Mouse (Mus musculus): ENCODE measurements around the gene Pecr. TPM values are rescaled to one million over a fixed set of nuclear protein-coding genes. Genes with fewer than 3 reads are reported as not detected.
A peak's percentile ranks its signal among the peaks of the same experiment; 100 is the strongest.

The Pecr gene
- polyA plus RNA-seq, 1 experiment from 2014 or later: 14.0 TPM

DNA sequence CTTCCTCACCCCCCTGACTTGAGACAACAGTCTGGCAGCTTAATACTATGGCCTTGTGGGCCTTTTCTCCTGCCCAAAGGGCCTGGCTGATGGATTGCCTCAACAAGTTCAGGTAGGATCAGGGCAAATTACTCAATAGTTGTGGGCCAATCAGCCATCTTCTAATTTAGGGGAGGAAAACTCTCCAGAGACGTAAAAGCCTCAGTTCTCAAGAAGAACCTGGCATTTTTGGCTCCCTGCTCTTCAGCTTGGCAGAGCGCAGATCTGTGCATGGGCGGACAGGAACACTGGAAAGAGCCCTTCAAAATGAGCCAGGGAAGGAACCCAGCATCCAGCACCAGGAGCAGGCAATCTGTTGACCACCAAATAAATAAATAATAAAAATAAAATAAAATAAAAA, 6.0 kb downstream of the Pecr start:
- Histone ChIP-seq H3K4me3 (ENCODE audit: low read depth, low read length) (no peak overlapping the region), H3K4me1 (replicated peaks; ENCODE audit: control insufficient read depth, insufficient read depth, low read length) (no peaks in the 10 kb centered on the region), H3K9ac (ENCODE audit: low read depth, low read length) (no peak overlapping the region), H3K27me3 (ENCODE audit: control insufficient read depth, insufficient read depth, low read length) (no peaks in the 10 kb centered on the region), H3K36me3 (ENCODE audit: control insufficient read depth, insufficient read depth, low read length) (no peaks in the 10 kb centered on the region), H3K4me2 (replicated peaks; ENCODE audit: low read depth, low read length) (no peak overlapping the region), H3K27ac (ENCODE audit: low read depth, low read length) (no peak overlapping the region), H3K9me3 (ENCODE audit: control insufficient read depth, low read length) (no peaks in the 10 kb centered on the region)
- WGBS: 94% methylated on average over 3 of the region's 3 CpGs
- DNase-seq (ENCODE audit: low spot score) (no peak), ATAC-seq (ENCODE audit: low FRiP score) (no peak)

DNA sequence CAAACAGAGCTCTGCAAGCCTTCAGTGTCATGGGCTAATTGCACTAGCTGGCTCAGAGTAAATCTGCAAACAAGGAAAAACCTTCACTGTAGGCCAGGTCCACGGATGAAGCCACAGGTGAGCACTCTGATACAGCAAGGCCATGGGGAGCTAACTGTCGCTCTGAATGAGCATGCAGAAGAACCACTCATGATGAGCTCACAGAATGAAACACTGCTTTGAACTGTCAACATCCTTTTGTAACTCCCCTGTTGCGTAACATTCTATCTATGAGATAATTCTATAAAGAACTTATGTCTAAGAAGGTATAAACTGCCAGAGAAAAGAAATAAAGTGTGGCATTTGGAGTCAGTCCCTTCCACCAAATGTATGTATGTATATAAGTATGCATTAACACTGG, 21.0 kb downstream of the Pecr start:
- H3K27ac ChIP-seq (ENCODE audit: low read depth, low read length): no peak overlapping the region
- H3K27me3 ChIP-seq (ENCODE audit: control insufficient read depth, insufficient read depth, low read length): no peaks in the 10 kb centered on the region
- WGBS: 97% methylated on average over 3 of the region's 3 CpGs
- DNase-seq (ENCODE audit: low spot score) (no peak), ATAC-seq (ENCODE audit: low FRiP score) (no peak)
- no peaks in the 10 kb centered on the region for H3K36me3 ChIP-seq (ENCODE audit: control insufficient read depth, insufficient read depth, low read length)
- no peaks in the 10 kb centered on the region for H3K9me3 ChIP-seq (ENCODE audit: control insufficient read depth, low read length)
- H3K4me2 ChIP-seq (replicated peaks; ENCODE audit: low read depth, low read length): no peak overlapping the region
- H3K9ac ChIP-seq (ENCODE audit: low read depth, low read length): no peak overlapping the region
- no peak overlapping the region for H3K4me3 ChIP-seq (ENCODE audit: low read depth, low read length)
- H3K4me1 ChIP-seq (replicated peaks; ENCODE audit: control insufficient read depth, insufficient read depth, low read length): no peaks in the 10 kb centered on the region

DNA sequence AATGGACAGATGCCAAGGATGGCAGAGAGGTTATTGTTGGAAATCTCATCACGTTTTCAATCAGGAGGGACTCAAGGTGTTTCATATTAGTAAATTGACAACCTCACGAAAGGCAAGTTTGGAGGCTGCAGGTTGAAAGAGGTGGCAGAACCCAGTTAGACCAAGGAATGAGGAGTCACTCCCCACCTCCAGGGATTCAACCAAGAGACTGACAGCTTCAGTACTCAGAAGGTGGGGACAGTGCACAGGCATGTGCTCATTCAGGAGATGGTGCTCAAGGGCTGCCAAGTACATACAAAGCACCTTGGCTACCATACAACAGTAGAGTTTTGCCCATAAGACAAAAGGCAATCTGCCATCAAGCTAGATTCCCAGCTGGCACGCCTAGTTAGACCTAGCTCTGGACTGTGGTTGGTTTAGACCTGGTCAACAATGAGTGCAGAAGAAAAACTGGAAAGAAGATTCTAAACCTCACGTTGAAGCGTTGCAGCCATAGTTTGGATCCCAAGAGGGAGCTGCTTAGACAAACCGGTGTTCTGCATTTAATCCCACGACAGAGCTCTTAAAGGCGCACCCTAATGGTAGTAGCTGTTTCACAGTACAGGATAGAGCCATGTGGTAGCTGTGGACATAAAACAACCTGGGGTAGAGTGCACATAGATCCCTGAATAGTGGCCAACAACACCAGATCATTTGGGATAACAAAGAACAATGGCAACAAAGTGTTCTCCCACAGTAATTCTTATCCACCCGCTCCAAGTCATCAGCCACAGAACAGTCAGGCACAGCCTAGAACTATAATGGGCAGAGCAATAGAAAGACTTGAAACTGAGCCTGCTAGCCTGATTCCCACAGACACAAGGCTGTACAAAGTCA, 27.5 kb downstream of the Pecr start:
- Histone ChIP-seq H3K4me3 (ENCODE audit: low read depth, low read length) (no peak overlapping the region), H3K36me3 (ENCODE audit: control insufficient read depth, insufficient read depth, low read length) (no peaks in the 10 kb centered on the region), H3K9me3 (ENCODE audit: control insufficient read depth, low read length) (no peaks in the 10 kb centered on the region), H3K27me3 (ENCODE audit: control insufficient read depth, insufficient read depth, low read length) (no peaks in the 10 kb centered on the region), H3K4me1 (replicated peaks; ENCODE audit: control insufficient read depth, insufficient read depth, low read length) (no peaks in the 10 kb centered on the region), H3K9ac (ENCODE audit: low read depth, low read length) (no peak overlapping the region), H3K27ac (ENCODE audit: low read depth, low read length) (no peak overlapping the region), H3K4me2 (replicated peaks; ENCODE audit: low read depth, low read length) (no peak overlapping the region)
- WGBS: 88% methylated on average over 9 of the region's 9 CpGs
- no peak for DNase-seq (ENCODE audit: low spot score)
- no peak for ATAC-seq (ENCODE audit: low FRiP score)

GRCm38 (mm10) chr1:72255854-72256175, 28.3 kb downstream of the Pecr start:
- 0 out of 2 replicates have a peak overlapping the region, but pooled peaks have one; percentile 2 for H3K9ac ChIP-seq (ENCODE audit: low read depth, low read length)
- no peaks in the 10 kb centered on the region for H3K4me1 ChIP-seq (replicated peaks; ENCODE audit: control insufficient read depth, insufficient read depth, low read length)
- H3K36me3 ChIP-seq (ENCODE audit: control insufficient read depth, insufficient read depth, low read length): no peaks in the 10 kb centered on the region
- H3K27me3 ChIP-seq (ENCODE audit: control insufficient read depth, insufficient read depth, low read length): no peaks in the 10 kb centered on the region
- H3K4me3 ChIP-seq (ENCODE audit: low read depth, low read length): 0 out of 2 replicates have a peak overlapping the region, but pooled peaks have one; percentile 32
- H3K27ac ChIP-seq (ENCODE audit: low read depth, low read length): peak overlapping the region; percentile 72; the same call in 1 of the 2 replicates
- no peak for ATAC-seq (ENCODE audit: low FRiP score)
- DNase-seq (ENCODE audit: low spot score): no peak
- WGBS: 45% methylated on average over 11 of the region's 11 CpGs
- H3K9me3 ChIP-seq (ENCODE audit: control insufficient read depth, low read length): no peaks in the 10 kb centered on the region
- H3K4me2 ChIP-seq (replicated peaks; ENCODE audit: low read depth, low read length): peak overlapping the region; percentile 54; the same call in 1 of the 2 replicates

DNA sequence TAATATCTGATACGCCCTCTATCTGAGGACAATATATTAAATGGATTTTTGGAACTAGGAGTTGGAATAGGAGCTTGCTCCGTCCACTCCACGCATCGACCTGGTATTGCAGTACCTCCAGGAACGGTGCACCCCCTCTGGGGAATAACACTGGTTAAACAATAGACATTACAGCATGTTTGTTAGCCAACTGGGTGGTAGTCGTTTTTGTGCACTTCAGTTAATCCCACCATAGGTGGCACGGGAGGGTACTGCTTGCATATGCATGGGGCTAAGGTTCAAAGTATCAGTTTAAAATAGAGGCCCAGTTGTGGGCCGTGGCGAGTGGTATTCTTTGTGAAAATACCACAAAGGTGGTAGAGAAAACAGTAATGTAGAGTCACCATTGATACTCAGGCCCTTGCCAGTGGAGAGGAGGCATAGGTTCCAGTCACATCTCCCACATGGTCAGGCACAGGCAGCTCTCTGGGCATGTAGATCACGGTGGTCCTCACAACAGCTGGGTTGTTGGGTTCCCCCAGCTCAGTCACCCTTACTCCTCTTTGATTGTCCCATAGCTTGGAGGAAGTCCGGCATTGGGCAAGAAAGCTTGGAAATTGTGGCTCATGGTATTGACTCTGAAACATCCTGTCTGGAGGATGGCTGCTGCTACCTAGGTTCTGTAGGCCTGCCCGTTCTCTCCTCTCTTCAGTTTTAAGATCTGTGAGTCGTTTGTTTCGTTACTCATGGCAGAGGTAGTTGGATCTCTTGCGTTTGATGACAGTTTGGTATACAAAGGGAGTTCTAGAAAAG, 28.9 kb downstream of the Pecr start:
- Histone ChIP-seq H3K4me2 (replicated peaks; ENCODE audit: low read depth, low read length) (peak overlapping the region; percentile 54), H3K9me3 (ENCODE audit: control insufficient read depth, low read length) (no peaks in the 10 kb centered on the region), H3K4me3 (ENCODE audit: low read depth, low read length) (peak overlapping the region; percentile 32), H3K36me3 (ENCODE audit: control insufficient read depth, insufficient read depth, low read length) (no peaks in the 10 kb centered on the region), H3K27ac (ENCODE audit: low read depth, low read length) (peak overlapping the region; percentile 72), H3K4me1 (replicated peaks; ENCODE audit: control insufficient read depth, insufficient read depth, low read length) (no peaks in the 10 kb centered on the region), H3K27me3 (ENCODE audit: control insufficient read depth, insufficient read depth, low read length) (no peaks in the 10 kb centered on the region), H3K9ac (ENCODE audit: low read depth, low read length) (peak overlapping the region; percentile 52; the same call in 1 of the 2 replicates)
- ATAC-seq (ENCODE audit: low FRiP score) (peak; percentile 90), DNase-seq (ENCODE audit: low spot score) (peak; percentile 82)
- WGBS: 8% methylated on average over 15 of the region's 15 CpGs

GRCm38 (mm10) chr1:72254545-72255061, 29.5 kb downstream of the Pecr start:
- Histone ChIP-seq H3K27ac (ENCODE audit: low read depth, low read length) (peak overlapping the region; percentile 72), H3K4me1 (replicated peaks; ENCODE audit: control insufficient read depth, insufficient read depth, low read length) (no peaks in the 10 kb centered on the region), H3K36me3 (ENCODE audit: control insufficient read depth, insufficient read depth, low read length) (no peaks in the 10 kb centered on the region), H3K4me3 (ENCODE audit: low read depth, low read length) (peak overlapping the region; percentile 32), H3K27me3 (ENCODE audit: control insufficient read depth, insufficient read depth, low read length) (no peaks in the 10 kb centered on the region), H3K4me2 (replicated peaks; ENCODE audit: low read depth, low read length) (peak overlapping the region; percentile 54), H3K9ac (ENCODE audit: low read depth, low read length) (peak overlapping the region; percentile 52), H3K9me3 (ENCODE audit: control insufficient read depth, low read length) (no peaks in the 10 kb centered on the region)
- ATAC-seq (ENCODE audit: low FRiP score) (peak; percentile 93), DNase-seq (ENCODE audit: low spot score) (peak; percentile 94)
- 2% methylated on average over 35 of the region's 35 CpGs for WGBS

- Histone ChIP-seq H3K36me3 (ENCODE audit: control insufficient read depth, insufficient read depth, low read length) (no peaks in the 10 kb centered on the region), H3K9me3 (ENCODE audit: control insufficient read depth, low read length) (no peaks in the 10 kb centered on the region), H3K27me3 (ENCODE audit: control insufficient read depth, insufficient read depth, low read length) (no peaks in the 10 kb centered on the region), H3K4me2 (replicated peaks; ENCODE audit: low read depth, low read length) (peak overlapping the region; percentile 54), H3K9ac (ENCODE audit: low read depth, low read length) (no peak overlapping the region), H3K27ac (ENCODE audit: low read depth, low read length) (no peak overlapping the region), H3K4me3 (ENCODE audit: low read depth, low read length) (peak overlapping the region; percentile 32), H3K4me1 (replicated peaks; ENCODE audit: control insufficient read depth, insufficient read depth, low read length) (no peaks in the 10 kb centered on the region)
- ATAC-seq (ENCODE audit: low FRiP score) (peak; percentile 28; the same call in 1 of the 2 replicates), DNase-seq (ENCODE audit: low spot score) (no peak)
- 27% methylated on average over 11 of the region's 11 CpGs for WGBS
Measured at GRCm38 (mm10) chr1:72253881-72254491, 30.1 kb downstream of the Pecr start.

DNA sequence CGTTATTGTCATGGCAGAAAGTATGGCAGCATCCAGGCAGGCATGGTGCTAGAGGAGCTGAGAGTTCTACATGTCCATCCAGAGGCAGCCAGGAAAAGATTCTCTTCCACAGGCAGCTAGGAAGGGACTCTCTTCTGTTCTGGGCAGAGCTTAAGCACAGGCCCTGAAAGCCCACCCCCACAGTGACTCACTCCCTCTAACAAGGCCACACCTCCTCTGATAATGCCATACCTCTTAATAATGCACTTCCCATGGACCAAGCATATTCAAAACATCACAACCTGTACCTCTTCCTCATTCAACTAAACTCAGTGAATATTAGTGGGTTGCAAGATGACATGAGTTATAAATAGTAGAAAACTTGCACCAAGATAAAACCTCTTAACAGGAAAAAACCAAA, 32.3 kb downstream of the Pecr start:
- 84% methylated on average over 1 of the region's 1 CpGs for WGBS
- ATAC-seq (ENCODE audit: low FRiP score) (no peak), DNase-seq (ENCODE audit: low spot score) (no peak)
- Histone ChIP-seq H3K4me1 (replicated peaks; ENCODE audit: control insufficient read depth, insufficient read depth, low read length) (no peaks in the 10 kb centered on the region), H3K4me3 (ENCODE audit: low read depth, low read length) (no peak overlapping the region), H3K9me3 (ENCODE audit: control insufficient read depth, low read length) (no peaks in the 10 kb centered on the region), H3K27me3 (ENCODE audit: control insufficient read depth, insufficient read depth, low read length) (no peaks in the 10 kb centered on the region), H3K9ac (ENCODE audit: low read depth, low read length) (no peak overlapping the region), H3K36me3 (ENCODE audit: control insufficient read depth, insufficient read depth, low read length) (no peaks in the 10 kb centered on the region), H3K27ac (ENCODE audit: low read depth, low read length) (no peak overlapping the region), H3K4me2 (replicated peaks; ENCODE audit: low read depth, low read length) (no peak overlapping the region)
